Mouse (Mus musculus) ES-CJ7 (cell line): ENCODE data around the gene Iqschfp.
"Not testable (repeated sequence)": the region's sequence is repeated elsewhere in the genome, so short reads cannot be mapped to it uniquely, and the experiment has no call there.

Experiments
- DNase-seq: peaks from one replicate; pipeline ENCODE4 v3.0.0; 2011; ENCODE audit warnings: low read depth, low spot score

The Iqschfp gene

DNA sequence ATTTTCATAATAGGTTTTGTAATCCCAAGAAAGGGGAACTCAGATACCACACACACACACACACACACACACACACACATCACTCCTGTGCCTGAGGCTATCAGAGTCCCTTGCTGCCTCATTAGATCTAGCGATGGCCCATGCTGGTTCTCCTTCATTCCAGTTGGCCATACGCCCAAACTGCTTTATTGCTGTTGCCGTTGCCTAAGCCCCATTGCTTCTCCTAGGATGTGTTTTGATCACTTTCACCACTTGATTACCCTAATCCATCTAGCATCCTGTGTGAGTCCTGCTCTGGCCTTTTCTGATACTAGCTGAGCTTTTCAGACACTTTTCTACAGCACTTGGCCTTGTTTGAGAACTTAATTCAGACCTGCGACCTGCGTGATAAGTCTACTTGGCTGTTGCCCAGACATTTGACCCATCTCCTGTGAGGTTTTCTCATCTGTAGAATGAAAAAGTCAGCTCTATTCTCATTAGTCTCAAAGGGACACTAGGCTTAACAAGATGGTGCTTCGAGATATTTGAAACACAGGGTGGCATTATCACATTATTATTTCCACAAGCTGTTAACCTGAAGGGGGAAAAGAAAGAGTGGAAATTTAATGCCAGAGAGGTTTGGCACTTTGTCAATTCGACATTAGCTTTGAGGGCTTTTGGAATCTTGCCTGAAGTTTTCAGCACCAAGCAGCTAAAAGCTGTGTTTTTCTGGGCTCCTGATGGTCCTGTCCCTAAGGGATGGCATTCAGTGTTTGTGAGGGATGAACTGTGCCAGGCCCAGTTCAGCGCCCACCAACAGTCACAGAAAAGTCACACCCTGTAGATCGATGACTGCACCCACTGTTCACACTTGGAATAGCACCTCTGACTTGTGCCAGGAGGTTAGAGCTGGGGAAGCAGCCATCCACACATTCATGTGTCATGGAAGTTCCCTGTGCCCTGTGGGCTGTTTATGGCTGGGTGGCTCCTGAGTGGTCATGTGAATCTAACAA is 179.7 kb downstream of the Iqschfp start:
- DNase-seq, result no peak

DNA sequence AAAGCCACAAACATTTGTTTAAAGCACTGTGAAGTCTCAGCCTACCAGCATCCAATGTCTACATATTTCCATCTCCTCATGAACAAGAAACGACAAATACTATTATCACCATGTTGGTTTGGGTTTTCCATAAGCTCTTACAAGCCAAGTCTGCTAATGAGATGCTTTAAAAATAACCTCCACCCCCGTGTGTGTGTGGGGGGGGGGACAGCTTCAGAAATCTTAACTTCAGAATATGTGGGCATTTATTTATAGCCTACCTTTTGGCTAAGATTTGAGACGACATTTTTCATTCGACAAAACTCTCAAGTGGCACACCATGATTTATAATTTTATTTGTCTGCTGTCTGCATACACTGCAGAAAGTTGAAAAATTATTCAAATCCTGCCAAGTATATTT is 185.4 kb downstream of the Iqschfp start:
- no peak for DNase-seq

DNA sequence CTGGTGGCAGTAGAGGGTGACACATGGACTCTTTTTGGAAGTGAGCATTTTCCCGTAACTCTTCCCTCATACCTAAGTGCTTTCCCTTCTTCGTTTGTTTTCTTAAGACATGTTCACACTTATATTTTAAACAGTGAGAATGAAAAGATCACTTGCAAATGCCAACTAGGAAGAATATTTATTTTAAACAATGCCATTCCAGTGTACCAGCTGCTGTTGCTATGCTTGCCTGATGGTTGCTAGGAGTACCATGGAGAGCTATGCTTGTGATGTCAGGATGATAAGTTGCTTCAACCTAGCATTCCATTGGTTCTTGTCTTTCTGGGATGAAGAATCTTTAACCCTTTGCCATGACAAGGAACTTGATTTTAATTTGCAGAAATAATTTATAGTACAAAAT is 193.0 kb downstream of the Iqschfp start:
- DNase-seq, result no peak

DNA sequence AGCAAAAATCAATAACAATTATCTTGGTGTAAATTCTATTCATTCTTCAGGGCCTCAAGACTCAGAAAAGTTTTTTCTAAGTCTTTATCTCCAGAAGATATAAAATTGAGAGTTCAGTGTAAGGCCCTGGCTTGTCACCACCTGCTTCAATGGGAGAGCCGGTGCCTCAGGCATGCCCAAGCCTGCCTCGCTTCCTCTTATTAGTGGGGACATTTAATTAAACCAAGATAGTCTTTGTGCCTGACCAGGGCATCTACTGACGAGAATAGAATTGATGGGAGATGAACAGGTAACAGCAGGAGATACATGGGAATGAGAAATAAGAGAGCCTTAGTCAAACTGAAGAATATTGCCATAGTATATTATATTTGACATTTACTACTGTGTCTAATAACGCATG is 200.1 kb downstream of the Iqschfp start:
- no peak for DNase-seq

DNA sequence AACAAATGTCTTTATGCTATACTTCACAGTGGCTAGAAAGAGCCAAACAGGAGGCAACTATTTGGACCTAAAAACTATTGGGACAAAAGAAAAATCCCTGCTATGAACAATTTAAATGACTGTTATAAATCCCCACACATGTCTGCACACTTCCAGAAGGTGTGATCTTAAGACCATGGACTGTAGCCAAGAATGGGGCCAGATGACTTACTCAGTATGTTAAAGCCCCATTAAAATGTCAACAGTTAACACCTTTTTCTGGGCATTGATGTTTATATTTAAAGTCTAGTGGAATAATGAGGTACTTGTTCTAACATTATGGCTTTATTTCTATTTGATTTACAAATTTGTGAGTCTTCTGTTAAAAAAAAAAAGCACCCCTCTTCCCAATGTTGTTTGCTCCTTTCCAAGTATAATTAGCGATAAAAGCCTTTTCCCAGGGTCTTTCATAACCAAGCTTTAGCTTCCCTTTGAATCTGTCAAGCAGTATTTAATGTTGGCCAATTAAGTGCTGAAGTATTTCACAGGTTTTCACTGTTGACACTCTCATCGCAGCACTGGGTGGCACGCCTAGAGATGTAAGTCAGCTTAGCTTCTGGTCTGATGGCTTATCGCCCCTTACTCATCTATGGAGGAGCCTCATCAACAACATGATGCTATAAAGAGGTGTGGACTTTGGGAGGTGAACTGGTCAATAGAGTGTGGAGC is 204.8 kb downstream of the Iqschfp start:
- DNase-seq, result no peak

DNA sequence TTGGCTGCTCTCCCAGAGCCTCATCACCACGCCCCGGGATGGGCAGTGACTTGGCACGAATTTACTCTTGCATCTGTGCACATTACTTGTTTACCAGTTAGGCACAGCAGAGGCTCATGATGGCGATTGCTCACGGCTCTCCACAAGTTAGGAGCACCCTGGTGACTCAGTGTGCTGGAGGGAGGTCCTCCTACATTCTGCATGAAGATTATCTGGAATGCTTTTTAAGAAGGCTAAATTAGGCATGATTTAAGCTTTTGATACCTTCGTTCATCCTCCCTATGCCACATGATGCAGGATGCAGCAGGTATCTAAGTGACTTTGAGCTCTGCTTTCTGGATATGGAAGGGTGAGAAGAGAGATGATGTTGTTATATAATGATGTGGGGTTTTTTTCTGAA is 207.5 kb downstream of the Iqschfp start:
- DNase-seq, result not testable (repeated sequence)

DNA sequence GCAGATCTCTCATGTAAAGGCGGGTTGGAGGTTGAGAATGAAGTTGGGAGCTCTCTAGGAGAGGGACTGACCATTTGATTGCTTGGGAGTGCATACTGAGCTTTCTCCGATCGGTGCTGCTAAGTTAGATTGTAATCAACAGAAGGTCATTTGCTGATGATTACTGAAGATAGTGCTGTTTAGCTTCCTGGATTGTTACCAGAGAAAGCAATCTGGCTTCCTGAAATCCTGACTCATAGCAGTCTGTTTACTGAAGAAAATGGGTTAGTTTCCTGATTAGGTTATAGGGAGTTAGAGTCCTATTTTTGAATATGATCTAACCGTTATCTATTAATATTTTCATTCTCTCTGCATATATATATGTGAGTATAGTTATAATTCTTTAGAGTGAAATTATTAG is 209.3 kb downstream of the Iqschfp start:
- no peak for DNase-seq

DNA sequence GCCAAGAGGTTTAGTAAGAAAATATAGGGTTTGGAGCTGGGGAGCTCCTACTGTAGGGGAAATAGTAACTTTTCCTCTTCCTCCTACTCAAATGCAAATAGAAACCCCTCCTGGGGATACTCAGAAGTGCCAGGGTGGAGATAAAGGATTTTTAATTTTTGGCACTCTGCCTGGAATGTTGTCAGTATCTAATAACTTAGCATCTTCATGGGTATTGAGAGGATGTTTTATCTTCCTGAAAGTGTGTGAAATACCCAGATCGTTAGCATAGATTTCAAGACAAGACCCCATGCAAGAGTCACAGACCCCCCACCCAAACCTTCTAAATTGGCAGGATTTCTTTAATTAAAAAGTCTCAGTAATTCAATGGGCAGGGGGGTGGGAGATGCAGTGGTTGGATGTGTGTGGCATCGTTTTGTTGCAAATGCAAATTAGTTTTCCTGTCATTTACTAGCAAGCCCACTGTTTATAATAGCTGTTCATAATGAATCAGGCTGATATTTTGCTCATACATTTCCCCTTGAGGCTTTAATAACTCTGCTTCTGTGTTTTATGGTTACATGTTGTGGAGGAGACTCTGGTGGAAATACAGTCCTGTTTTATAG is 213.2 kb downstream of the Iqschfp start:
- no peak for DNase-seq

DNA sequence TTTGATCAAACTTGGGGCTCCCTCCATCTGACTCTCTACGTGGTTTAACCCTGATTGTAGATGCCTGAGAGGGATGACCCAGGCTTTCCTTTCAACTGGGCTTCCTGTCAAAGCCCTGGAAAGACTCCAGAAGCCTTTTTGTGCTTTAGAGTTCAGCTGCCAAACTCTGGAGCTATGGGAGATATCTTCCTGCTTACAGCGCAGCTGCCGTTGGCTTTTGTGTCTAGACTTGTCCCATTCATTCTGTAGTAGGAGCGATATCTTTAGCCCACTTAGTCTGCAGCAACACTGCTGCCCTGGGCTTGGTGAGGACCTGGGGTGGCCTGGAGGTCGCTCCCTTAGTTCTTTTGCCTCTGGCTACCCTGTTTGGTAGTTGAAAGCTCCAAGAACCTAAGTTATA is 229.3 kb downstream of the Iqschfp start:
- no peak for DNase-seq

DNA sequence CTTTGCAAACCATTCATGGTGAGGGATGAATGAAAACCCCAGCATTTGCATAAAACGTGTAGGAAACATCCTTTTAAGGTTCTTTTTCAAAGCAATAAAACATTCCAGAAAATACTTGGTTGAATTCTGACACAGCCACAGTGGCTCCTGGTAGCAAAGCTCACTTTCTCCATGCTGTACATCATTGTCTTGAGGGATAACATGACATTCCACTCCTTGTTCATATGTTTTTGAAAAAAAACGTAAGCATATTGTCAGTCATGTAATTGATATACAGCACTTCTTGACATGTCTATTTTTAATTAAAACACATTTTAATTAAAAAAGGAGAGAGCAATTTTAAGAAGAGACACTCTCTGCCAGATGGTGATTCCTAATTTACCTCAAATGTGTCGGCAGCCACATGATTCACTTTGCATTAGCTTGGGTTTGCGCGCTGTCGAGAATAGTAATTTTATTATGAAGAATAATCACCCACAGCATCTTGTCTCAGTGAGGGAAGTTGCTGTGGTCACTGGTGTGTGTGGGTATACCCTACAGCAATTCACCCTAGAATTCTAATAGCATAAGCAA is 234.3 kb downstream of the Iqschfp start:
- DNase-seq, result no peak

DNA sequence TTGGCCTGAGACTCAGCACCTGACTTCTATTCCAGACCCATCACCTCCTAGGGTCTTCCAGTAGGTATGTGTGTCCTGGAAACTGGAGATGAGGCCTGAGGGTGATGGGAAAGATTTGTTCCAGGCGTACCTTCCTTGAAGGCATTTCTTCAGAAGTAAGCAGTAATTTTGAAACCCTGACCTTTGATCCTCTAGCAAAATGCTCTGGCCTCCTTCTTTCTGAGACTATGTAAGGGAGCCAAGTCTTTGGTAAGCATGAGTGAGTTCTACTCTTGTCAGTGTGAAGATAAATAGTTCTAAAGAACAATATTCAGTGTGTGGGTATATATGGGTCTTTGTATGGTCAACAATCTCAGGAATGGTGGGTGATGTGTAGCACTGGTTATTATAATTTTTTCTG is 238.4 kb downstream of the Iqschfp start:
- no peak for DNase-seq

DNA sequence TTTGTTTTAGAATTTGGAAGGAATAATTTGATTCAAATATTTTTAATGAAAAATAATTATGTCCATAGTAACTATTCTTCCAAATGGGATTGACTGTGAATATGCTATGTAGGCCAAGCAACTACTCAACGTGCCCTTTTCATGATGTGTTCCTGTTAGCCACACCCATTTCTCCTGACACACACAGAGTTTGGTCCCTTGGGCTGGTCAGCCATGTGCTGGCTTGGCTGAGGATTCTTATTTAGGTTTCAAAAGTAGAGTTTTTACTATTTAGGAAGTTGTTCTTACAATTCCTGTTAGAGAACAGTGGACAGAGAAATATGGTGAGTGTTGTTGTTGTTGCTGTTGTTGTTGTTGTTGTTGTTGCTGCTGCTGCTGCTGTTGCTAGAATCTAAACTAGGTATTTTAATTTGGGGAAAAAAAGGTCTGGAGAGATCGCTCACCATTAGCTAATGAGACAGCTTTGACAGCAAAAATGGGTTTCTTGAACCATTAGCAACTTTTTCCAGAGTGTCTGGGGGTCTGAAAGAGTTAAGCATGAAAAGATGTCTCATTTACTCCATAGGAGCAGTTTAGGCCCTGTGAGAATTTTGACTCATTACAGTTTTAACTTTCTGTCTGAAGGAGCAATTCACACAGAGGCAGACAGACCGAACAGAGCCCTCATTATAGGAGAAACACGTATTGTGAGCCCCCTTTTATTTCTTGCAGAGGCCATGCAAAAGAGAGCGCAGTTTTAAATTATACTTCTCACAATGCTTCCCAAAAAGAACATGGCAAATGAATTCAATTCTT is 247.0 kb downstream of the Iqschfp start:
- no peak for DNase-seq

DNA sequence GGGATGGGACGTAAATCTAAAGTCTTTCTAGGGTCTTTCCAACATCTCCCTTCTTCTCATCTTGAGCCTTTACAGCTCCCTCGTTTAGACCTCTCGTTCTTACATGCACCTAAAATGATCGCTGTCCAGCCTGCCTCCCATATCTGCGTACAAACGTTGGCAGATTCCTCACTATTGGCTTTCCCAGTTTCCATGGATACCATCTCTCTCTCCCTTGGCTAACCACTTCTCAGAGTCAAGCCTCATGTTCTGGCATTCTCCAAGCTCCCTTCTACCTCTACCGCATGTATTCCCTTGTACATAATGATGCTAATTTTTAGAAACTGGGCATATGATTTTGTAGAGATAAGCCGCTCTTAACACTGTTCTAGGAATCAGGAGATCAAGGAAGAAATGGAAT is 258.7 kb downstream of the Iqschfp start:
- DNase-seq, result no peak

DNA sequence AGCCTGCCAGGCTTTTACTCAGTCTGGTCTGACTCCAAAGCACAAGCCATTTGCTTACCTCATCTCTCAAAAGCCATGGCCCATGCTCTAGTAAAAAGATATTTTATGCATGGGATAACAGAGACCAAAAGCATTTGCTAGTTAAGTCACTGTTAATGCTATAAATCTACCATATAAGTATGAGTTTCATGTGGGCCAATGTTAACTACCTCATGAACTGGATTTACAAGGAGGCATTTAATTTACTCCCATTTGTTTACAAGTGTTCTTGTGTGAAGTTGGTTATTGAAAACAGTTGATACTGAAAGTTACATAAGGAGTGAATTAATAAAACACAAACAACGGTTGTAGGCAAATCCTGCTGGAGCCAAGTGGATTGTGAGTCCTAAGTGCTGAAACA is 268.1 kb downstream of the Iqschfp start:
- no peak for DNase-seq

DNA sequence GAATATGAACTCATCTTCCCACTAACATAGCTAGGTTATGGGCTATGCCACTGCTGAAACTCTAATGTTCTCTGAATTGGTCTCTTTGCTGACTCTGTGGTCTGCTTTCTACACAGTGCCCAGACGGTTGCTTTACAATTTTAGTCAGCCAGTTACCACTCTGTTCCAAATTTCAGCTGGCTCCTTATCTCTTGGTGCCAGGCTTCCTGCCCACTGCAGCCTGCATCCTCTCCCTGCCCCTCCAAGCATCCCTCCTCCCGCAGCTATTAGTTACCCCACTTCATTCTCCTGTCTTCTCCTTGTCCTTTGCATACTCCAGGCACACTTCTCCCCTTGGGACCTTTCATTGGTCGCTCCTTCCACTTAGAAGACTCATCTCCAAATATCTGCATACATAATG is 268.7 kb downstream of the Iqschfp start:
- no peak for DNase-seq

DNA sequence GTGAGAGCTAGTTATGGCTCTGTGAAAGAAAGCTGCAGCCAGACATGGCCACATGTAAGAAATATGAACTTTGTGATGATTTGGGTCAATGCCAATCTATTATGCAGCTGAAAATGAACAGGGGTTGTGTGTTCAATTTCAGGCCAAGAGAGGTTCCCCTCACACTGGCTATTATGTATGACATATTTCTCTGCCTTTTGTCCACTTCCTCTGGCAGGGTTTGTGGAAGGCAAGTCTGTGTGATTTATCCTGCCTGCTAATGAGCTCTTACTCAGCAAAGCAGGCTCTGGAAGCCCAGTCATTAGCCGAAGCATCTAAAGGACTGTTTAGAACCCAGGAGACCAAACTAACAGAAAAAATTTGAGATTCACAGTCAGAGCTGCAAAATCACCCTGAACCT is 286.2 kb downstream of the Iqschfp start:
- DNase-seq, result no peak

DNA sequence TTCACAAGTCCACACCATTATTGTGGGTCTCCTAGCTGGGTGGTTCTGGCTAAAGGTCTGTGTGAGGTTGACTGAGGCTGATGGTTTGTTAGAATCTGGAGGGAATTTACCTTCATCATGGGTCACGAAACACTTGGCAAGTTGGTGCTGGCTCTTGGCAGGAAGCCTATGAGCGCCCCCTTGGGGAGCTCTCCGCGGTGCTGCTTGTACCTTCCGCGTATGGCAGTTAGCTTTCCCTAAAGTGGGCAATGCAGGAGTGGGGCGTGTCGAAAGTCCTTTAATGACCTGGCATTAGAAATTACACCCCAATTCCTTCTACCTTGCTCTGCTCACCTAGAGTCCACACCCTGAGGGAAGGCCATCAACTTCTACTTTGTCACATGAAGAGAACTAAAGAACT is 295.4 kb downstream of the Iqschfp start:
- DNase-seq, result no peak

DNA sequence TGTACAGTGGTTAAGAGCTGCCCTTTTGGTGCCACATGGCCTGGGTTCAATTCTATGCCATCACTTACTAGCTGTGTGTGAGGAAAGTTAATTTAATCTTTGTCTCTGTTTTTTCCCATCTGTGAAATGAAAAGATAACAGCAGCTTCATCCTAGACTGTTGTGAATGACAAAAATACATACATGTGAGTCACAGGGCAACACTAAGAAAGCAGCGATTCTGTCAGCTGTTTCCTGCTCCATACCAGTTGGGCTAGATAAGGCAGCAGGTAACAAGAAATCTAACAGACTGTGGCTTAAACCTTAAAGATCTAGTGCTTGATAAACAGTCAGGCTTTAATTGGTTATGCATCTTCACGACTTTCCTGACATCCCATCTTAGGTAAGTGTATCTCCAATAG is 297.1 kb downstream of the Iqschfp start:
- DNase-seq, result no peak

DNA sequence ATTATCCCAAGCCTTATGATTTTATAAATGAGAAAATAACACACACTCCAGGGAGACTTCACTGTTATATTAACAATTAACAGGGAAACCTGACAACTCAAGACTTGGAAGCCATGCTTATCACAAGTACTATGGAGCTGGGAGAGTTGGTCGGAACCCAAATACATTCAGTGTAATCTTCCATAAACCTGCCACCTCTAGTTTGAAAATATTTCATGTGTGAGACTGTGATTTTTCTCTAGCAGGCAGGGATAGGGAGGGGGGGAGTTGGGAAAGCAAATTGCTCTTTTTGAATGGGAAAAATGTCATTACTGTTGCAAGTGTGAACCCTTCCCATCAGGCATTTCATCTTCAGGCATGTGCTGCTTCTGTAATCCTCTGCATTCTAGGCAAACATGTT is 304.9 kb downstream of the Iqschfp start:
- no peak for DNase-seq

DNA sequence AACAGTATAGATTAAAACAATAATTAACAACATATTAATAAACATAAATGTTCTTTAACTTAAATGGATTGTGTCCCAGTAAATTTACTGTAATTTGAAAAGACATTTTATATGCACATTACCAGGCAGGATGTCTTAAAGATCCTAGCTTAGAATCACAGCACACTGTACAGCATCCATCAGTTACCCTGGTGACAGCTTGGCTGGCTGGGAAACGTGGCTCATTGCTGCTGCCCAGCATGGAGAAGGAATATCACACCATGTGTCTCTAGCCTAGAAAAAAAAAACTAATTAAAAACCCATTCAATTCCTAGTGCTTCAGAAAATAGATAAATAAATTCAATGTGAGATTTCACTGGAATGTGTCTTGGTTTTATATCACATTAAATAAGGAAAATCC is 309.2 kb downstream of the Iqschfp start:
- no peak for DNase-seq

DNA sequence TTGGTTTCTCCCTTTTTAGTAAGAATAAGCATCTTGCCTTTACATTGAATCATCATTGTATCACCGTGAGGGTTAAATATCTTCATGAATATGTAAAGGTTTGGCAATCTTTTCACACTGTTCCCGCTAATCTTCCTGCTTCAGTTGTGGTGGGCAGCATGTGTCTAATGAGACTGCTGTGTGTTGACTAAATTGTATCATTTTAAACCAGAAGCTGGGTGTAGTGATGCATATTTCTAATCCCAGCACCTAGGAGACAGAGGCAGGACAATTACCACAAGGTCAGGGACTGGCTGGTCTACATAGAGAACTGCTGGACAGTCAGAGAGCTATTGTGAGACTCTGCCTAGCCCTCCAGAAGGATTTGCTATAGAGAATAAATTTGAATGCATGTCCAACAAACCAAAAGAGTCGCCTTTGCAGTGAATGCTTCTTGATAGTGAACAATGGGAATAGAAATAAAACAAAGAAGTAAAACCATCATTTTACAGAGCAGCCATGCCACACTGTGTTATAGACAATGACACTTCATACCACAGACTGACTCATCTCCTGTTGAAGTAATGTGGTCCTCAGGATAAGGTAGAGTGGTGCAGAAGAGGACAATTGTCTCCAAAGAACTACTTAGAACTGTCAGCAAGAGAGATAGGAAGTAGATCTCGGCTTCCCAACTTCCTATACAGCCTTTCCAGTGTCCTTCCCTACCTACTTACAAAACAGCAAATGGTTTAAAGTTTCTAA is 310.3 kb downstream of the Iqschfp start:
- DNase-seq, result no peak
